Mouse (Mus musculus) olfactory bulb, adult 2 months (tissue): ENCODE results near the gene Pan3. TPM values are rescaled to one million over a fixed set of nuclear protein-coding genes. Genes with fewer than 3 reads are reported as not detected.

Experiments
- H3K27ac ChIP-seq: fragments of 200-500 bp; 2 replicates; pipeline ENCODE4 v1.5.1; 2012; ENCODE audit warnings: low read depth, low read length; ENCODE audit not compliant: insufficient read depth
- H3K4me1 ChIP-seq: fragments of 200-500 bp; 2 replicates; pipeline ENCODE4 v1.6.1; 2012; ENCODE audit warnings: low read length; ENCODE audit not compliant: control insufficient read depth, insufficient read depth
- H3K4me3 ChIP-seq: fragments of 200-500 bp; 2 replicates; pipeline ENCODE4 v1.5.1; 2012; ENCODE audit warnings: mild to moderate bottlenecking, low read depth, low read length, moderate library complexity; ENCODE audit not compliant: insufficient read depth
- CTCF ChIP-seq: fragments of 200-500 bp; IDR thresholded peaks from 2 replicates; pipeline ENCODE4 v1.5.1; 2012; ENCODE audit warnings: low read depth, mild to moderate bottlenecking, low read length, moderate library complexity; ENCODE audit not compliant: insufficient read depth
- POLR2A ChIP-seq: fragments of 200-500 bp; IDR thresholded peaks from 2 replicates; pipeline ENCODE4 v1.6.1; 2012; ENCODE audit warnings: mild to moderate bottlenecking, low read depth, low read length, moderate library complexity; ENCODE audit not compliant: insufficient read depth
- WGBS: fragments of 180-500 bp; shearing (Covaris S2); methylation state at CpG from one replicate; pipeline ENCODE4 v1.1.7; 2018; 5-methylcytosine and 5-hydroxymethylcytosine counted together
- polyA plus RNA-seq: library from polyadenylated mRNA; stranded (reverse); fragments of >200 nt; gene quantifications from 2 replicates; pipeline ENCODE4 v1.2.4, GENCODE M21; 2012; ENCODE audit warnings: low replicate concordance; ENCODE audit not compliant: missing spikeins, insufficient read depth, insufficient read length

The Pan3 gene
- polyA plus RNA-seq, 1 experiment, result not detected

GRCm38 (mm10) chr5:147501456-147501998 is 71.6 kb downstream of the Pan3 start:
- no peak for TF ChIP-seq CTCF
- no peak for TF ChIP-seq POLR2A
- H3K4me1 ChIP-seq, result 0 out of 2 replicates have a peak, but pooled peaks cover 2% of the 10 kb centered on the region
- H3K27ac ChIP-seq, result no peak overlapping the region
- H3K4me3 ChIP-seq, result no peak overlapping the region
- WGBS, result 68% methylated on average over 2 of the region's 2 CpGs

DNA sequence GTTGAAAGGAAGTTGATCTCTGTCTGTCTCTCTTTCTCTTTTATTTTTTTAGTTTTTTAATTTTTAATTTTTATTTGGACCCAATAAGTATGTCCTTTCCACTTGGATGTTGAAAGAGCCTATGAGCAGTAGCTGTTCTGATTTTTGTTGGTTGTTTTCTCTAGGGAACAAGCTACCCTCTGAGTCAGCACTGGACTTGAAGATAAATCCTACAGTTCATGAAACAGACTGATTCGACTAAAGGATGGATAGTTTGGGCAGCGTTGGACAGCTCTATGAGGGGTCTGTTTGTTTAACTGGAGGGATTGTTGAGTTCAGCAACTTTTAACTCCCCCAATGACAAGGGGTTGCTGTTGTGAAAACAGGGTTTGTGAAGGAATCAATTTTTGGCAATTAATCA is 73.0 kb downstream of the Pan3 start:
- H3K27ac ChIP-seq, result no peak overlapping the region
- WGBS, result 80% methylated on average over 2 of the region's 2 CpGs
- TF ChIP-seq CTCF, result no peak
- no peak for TF ChIP-seq POLR2A

GRCm38 (mm10) chr5:147511350-147511749 is 81.4 kb downstream of the Pan3 start:
- no peak overlapping the region for H3K27ac ChIP-seq
- WGBS, result 64% methylated on average over 9 of the region's 9 CpGs
- TF ChIP-seq POLR2A (no peak), CTCF (no peak)
- H3K4me1 ChIP-seq, result no peaks in the 10 kb centered on the region
- no peak overlapping the region for H3K4me3 ChIP-seq

More for the DNA sequence above, 73.0 kb downstream of the Pan3 start:
- H3K4me3 ChIP-seq, result no peak overlapping the region
- no peaks in the 10 kb centered on the region for H3K4me1 ChIP-seq

- Histone ChIP-seq H3K4me1 (no peaks in the 10 kb centered on the region), H3K4me3 (no peak overlapping the region), H3K27ac (no peak overlapping the region)
- WGBS, result 87% methylated on average over 6 of the region's 6 CpGs
- TF ChIP-seq CTCF (no peak), POLR2A (no peak)
These were observed 97.0 kb downstream of the Pan3 start for GRCm38 (mm10) chr5:147527006-147527405.

DNA sequence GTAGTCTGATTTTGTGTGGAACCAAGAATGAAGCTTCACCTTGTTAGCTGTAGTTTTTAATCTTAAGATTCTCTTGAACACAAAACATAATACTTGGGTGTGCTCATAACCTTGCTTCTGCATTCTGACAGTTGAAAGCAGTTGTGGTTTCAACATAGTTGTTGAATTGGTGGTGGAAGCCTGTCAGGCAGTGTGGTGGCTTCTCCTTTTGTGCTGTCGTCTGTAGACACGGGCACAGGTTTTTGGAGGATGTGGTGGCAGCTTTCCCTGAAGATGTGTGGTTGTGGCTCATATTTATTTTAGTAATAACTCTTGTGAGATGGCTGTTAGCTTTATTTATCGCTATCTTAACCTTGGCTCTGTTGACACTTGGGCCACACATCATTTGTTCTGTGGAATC is 97.8 kb downstream of the Pan3 start:
- WGBS, result 86% methylated on average over 3 of the region's 3 CpGs
- H3K27ac ChIP-seq, result no peak overlapping the region
- no peak overlapping the region for H3K4me3 ChIP-seq
- TF ChIP-seq CTCF (no peak), POLR2A (no peak)
- H3K4me1 ChIP-seq, result no peaks in the 10 kb centered on the region

DNA sequence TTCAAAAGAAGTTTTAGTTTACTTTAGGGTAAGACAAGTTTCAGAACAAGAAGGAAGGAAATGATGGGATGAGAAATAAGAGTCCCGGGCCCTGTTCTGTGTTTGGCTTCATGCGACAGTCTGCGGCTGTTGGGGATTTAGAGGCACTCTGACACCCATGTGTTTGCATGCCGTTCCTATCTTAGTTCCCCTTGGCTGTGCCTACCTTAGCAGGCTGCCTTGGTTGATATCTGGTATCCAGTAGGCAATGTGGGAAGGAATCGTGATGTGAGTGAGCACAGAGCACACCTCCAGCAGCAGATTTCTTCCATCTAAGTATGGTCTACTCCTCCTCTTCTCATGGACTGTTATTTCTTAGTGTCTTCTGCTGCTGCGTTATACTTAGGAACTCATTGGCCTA is 102.1 kb downstream of the Pan3 start:
- WGBS, result 89% methylated on average over 6 of the region's 6 CpGs

GRCm38 (mm10) chr5:147539409-147539808 is 109.4 kb downstream of the Pan3 start:
- no peak overlapping the region for H3K4me3 ChIP-seq
- 90% methylated on average over 4 of the region's 4 CpGs for WGBS
- H3K4me1 ChIP-seq, result no peaks in the 10 kb centered on the region
- TF ChIP-seq POLR2A (no peak), CTCF (no peak)
- no peak overlapping the region for H3K27ac ChIP-seq

More for the DNA sequence above, 102.1 kb downstream of the Pan3 start:
- no peak overlapping the region for H3K4me3 ChIP-seq
- no peak overlapping the region for H3K27ac ChIP-seq
- H3K4me1 ChIP-seq, result no peaks in the 10 kb centered on the region
- TF ChIP-seq CTCF (no peak), POLR2A (no peak)

- no peak for TF ChIP-seq CTCF
- no peak for TF ChIP-seq POLR2A
- H3K4me3 ChIP-seq, result no peak overlapping the region
- no peak overlapping the region for H3K27ac ChIP-seq
- H3K4me1 ChIP-seq, result no peaks in the 10 kb centered on the region
- 90% methylated on average over 4 of the region's 4 CpGs for WGBS
These were observed 109.9 kb downstream of the Pan3 start for GRCm38 (mm10) chr5:147539815-147540214.

GRCm38 (mm10) chr5:147542291-147542690 is 112.3 kb downstream of the Pan3 start:
- TF ChIP-seq POLR2A (no peak), CTCF (no peak)
- 92% methylated on average over 6 of the region's 6 CpGs for WGBS
- no peak overlapping the region for H3K4me3 ChIP-seq
- no peaks in the 10 kb centered on the region for H3K4me1 ChIP-seq
- no peak overlapping the region for H3K27ac ChIP-seq

GRCm38 (mm10) chr5:147545731-147546241 is 115.8 kb downstream of the Pan3 start:
- 68% methylated on average over 11 of the region's 11 CpGs for WGBS
- no peak overlapping the region for H3K4me3 ChIP-seq
- TF ChIP-seq CTCF (0 out of 2 replicates have a peak, but pooled peaks have one; percentile 17), POLR2A (no peak)
- H3K4me1 ChIP-seq, result no peaks in the 10 kb centered on the region
- H3K27ac ChIP-seq, result no peak overlapping the region
